Mouse (Mus musculus): ENCODE measurements around the gene Dhcr24. TPM values are rescaled to one million over a fixed set of nuclear protein-coding genes. Genes with fewer than 3 reads are reported as not detected.

The Dhcr24 gene
- polyA plus RNA-seq, 1 experiment from 2014 or later, result 4.1 TPM

DNA sequence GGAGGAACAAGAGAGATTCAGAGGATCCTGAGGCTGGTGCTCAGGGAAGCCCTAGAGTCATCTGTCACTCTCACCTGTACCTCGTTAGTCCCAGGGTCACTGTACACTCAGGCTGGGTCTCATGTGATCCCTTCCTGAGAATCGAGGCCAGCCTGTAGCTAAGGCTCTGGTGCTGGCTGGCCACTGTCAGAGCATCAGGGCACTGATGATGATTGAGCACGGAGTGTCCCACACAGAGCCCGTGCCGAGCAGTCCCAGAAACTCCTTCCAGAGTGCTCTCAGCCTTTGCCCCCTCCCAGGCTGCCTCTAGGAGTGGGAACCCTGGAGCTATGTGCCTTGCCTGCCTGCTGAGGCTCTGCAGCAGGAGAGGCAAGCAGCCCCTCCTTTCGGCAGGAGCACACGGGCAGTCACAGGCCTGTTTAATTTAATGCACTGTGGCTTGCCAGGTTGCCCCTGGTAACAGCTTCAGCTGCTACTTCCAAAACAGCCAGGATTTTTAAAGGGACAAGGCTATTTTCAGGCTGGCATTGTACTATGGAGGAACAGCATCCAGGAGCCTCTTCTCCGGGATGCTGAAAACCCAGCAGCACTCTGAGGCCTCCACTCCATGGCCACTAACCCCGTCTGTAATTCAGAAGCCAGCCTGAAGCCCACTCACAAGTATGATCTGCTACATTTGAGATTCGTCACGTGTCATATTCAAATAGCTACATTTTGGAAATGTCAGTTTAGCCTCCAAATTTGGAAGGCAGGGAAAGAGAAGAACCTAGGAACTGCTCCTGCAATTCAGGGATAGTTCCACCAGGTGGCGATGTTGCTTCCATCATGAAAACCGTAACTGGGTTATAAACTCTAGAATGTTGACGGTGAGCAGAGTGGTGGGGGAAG, 69.7 kb downstream of the Dhcr24 start:
- Histone ChIP-seq H3K36me3 (ENCODE audit: insufficient read depth, low read length) (no peaks in the 10 kb centered on the region), H3K4me1 (ENCODE audit: insufficient read depth, low read length) (peaks cover 62% of the 10 kb centered on the region), H3K4me3 (ENCODE audit: low read length) (no peak overlapping the region), H3K9me3 (ENCODE audit: low read length) (no peaks in the 10 kb centered on the region), H3K27me3 (ENCODE audit: insufficient read depth, low read length) (no peaks in the 10 kb centered on the region), H3K9ac (replicated peaks; ENCODE audit: low read length) (no peak overlapping the region), H3K27ac (ENCODE audit: low read length) (no peak overlapping the region), H3K4me2 (replicated peaks; ENCODE audit: low read depth, low read length) (no peak overlapping the region)
- ATAC-seq (ENCODE audit: low FRiP score, low TSS enrichment), result no peak
- 20% methylated on average over 14 of the region's 14 CpGs for WGBS

DNA sequence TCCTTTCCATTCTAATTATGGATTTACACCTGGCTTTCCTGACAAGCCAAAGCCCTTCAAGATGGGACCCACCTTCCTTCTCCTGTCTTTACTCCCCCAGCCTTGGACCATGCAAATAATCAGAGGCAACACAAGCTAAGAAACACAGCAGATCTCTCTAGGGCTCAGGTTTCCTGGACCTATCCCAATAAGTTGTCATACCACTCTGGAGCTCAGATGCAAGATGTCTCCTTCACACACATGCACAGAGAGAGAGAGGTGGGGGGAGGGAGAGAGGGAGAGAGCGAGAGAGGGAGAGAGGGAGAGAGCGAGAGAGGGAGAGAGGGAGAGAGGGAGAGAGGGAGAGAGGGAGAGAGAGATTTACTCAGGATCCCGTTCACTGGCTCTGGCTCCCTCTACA, 71.5 kb downstream of the Dhcr24 start:
- H3K4me1 ChIP-seq (ENCODE audit: insufficient read depth, low read length), result peaks cover 62% of the 10 kb centered on the region
- H3K36me3 ChIP-seq (ENCODE audit: insufficient read depth, low read length), result no peaks in the 10 kb centered on the region
- no peak for ATAC-seq (ENCODE audit: low FRiP score, low TSS enrichment)
- no peak overlapping the region for H3K4me3 ChIP-seq (ENCODE audit: low read length)
- H3K4me2 ChIP-seq (replicated peaks; ENCODE audit: low read depth, low read length), result no peak overlapping the region
- peak overlapping the region; percentile 95 for H3K27ac ChIP-seq (ENCODE audit: low read length)
- WGBS, result 25% methylated on average over 1 of the region's 3 CpGs
- H3K9me3 ChIP-seq (ENCODE audit: low read length), result no peaks in the 10 kb centered on the region
- H3K9ac ChIP-seq (replicated peaks; ENCODE audit: low read length), result no peak overlapping the region
- no peaks in the 10 kb centered on the region for H3K27me3 ChIP-seq (ENCODE audit: insufficient read depth, low read length)

- Histone ChIP-seq H3K36me3 (ENCODE audit: insufficient read depth, low read length) (no peaks in the 10 kb centered on the region), H3K4me3 (ENCODE audit: low read length) (no peak overlapping the region), H3K27ac (ENCODE audit: low read length) (peak overlapping the region; percentile 95), H3K9ac (replicated peaks; ENCODE audit: low read length) (no peak overlapping the region), H3K27me3 (ENCODE audit: insufficient read depth, low read length) (no peaks in the 10 kb centered on the region), H3K4me2 (replicated peaks; ENCODE audit: low read depth, low read length) (peak overlapping the region; percentile 13), H3K4me1 (ENCODE audit: insufficient read depth, low read length) (peaks cover 60% of the 10 kb centered on the region), H3K9me3 (ENCODE audit: low read length) (no peaks in the 10 kb centered on the region)
- WGBS, result 22% methylated on average over 8 of the region's 8 CpGs
- ATAC-seq (ENCODE audit: low FRiP score, low TSS enrichment), result peak; percentile 67
These were observed 72.6 kb downstream of the Dhcr24 start for GRCm38 (mm10) chr4:106633281-106634085.

GRCm38 (mm10) chr4:106634086-106634479, 73.2 kb downstream of the Dhcr24 start:
- no peak overlapping the region for H3K9ac ChIP-seq (replicated peaks; ENCODE audit: low read length)
- no peaks in the 10 kb centered on the region for H3K27me3 ChIP-seq (ENCODE audit: insufficient read depth, low read length)
- peaks cover 54% of the 10 kb centered on the region for H3K4me1 ChIP-seq (ENCODE audit: insufficient read depth, low read length)
- peak overlapping the region; percentile 13 for H3K4me2 ChIP-seq (replicated peaks; ENCODE audit: low read depth, low read length)
- 48% methylated on average over 9 of the region's 9 CpGs for WGBS
- H3K27ac ChIP-seq (ENCODE audit: low read length), result peak overlapping the region; percentile 95
- H3K4me3 ChIP-seq (ENCODE audit: low read length), result no peak overlapping the region
- H3K9me3 ChIP-seq (ENCODE audit: low read length), result no peaks in the 10 kb centered on the region
- no peaks in the 10 kb centered on the region for H3K36me3 ChIP-seq (ENCODE audit: insufficient read depth, low read length)
- ATAC-seq (ENCODE audit: low FRiP score, low TSS enrichment), result no peak

Other genes starting within 250 kb of the Dhcr24 start
- 6.3 and 6.4 TPM in 2 replicates for gene Usp24, start 244.8 kb upstream of the Dhcr24 start, polyA plus RNA-seq (2015; fragmentation: Nextera tagmentation; extraction: Ambion mirVana)
- 18.0 and 19.1 TPM in 2 replicates for gene Pcsk9, start 96.7 kb upstream of the Dhcr24 start, polyA plus RNA-seq (2015; fragmentation: Nextera tagmentation; extraction: Ambion mirVana)
- 15.6 and 16.5 TPM in 2 replicates for gene Bsnd, start 68.8 kb upstream of the Dhcr24 start, polyA plus RNA-seq (2015; fragmentation: Nextera tagmentation; extraction: Ambion mirVana)
- not detected in 2 replicates for gene Lexm, start 56.2 kb downstream of the Dhcr24 start, polyA plus RNA-seq (2015; fragmentation: Nextera tagmentation; extraction: Ambion mirVana)
- gene Ttc22, start 61.4 kb downstream of the Dhcr24 start, polyA plus RNA-seq (2015; fragmentation: Nextera tagmentation; extraction: Ambion mirVana), result 6.7 and 7.1 TPM in 2 replicates
- gene Pars2, start 90.0 kb downstream of the Dhcr24 start, polyA plus RNA-seq (2015; fragmentation: Nextera tagmentation; extraction: Ambion mirVana), result 16.0 and 17.9 TPM in 2 replicates
- 126 and 139 TPM in 2 replicates for gene Ttc4, start 117.9 kb downstream of the Dhcr24 start, polyA plus RNA-seq (2015; fragmentation: Nextera tagmentation; extraction: Ambion mirVana)
- gene Mroh7, start 169.9 kb downstream of the Dhcr24 start, polyA plus RNA-seq (2015; fragmentation: Nextera tagmentation; extraction: Ambion mirVana), result 0.74 and 1.8 TPM in 2 replicates
- 6.8 and 8.1 TPM in 2 replicates for gene Fam151a, start 172.9 kb downstream of the Dhcr24 start, polyA plus RNA-seq (2015; fragmentation: Nextera tagmentation; extraction: Ambion mirVana)
- gene Acot11, start 244.0 kb downstream of the Dhcr24 start, polyA plus RNA-seq (2015; fragmentation: Nextera tagmentation; extraction: Ambion mirVana), result 2.8 and 2.9 TPM in 2 replicates

Measured in kidney, embryonic 16.5 days (tissue).